ENCODE assay signal across 8 mouse cellular contexts in genomic region chr10:23786040-23786439, GRCm38 (mm10). TPM values are rescaled to one million over a fixed set of nuclear protein-coding genes. Genes with fewer than 3 reads are reported as not detected.
DNase-seq lines count a peak whose midpoint lies in the region; ATAC-seq and TF ChIP-seq lines count a peak whose summit lies in the region.

No protein-coding gene starts in this region.

- H3K4me2 ChIP-seq in heart, embryonic 13.5 days, result peak overlapping the region; percentile 96
- H3K4me2 ChIP-seq in hindbrain, embryonic 11.5 days (replicated peaks; ENCODE audit: low read depth, low read length), result peak overlapping the region; percentile 86
- H3K4me2 ChIP-seq in midbrain, embryonic 12.5 days (replicated peaks), result peak overlapping the region; percentile 87

- WGBS in heart, embryonic 13.5 days, result 2% methylated on average over 4 of the region's 4 CpGs
- WGBS in hindbrain, embryonic 11.5 days, result 0% methylated on average over 4 of the region's 4 CpGs
- under 1% methylated on average over 4 of the region's 4 CpGs for WGBS in midbrain, embryonic 12.5 days

- peaks cover 46% of the 10 kb centered on the region for H3K36me3 ChIP-seq in heart, embryonic 13.5 days
- peaks cover 35% of the 10 kb centered on the region for H3K36me3 ChIP-seq in G1E (replicated peaks)
- H3K36me3 ChIP-seq in hindbrain, embryonic 11.5 days (ENCODE audit: control insufficient read depth, insufficient read depth, low read length), result 0 out of 2 replicates have a peak, but pooled peaks cover 2% of the 10 kb centered on the region
- peaks cover 33% of the 10 kb centered on the region for H3K36me3 ChIP-seq in midbrain, embryonic 12.5 days

- peak overlapping the region; percentile 99 for H3K9ac ChIP-seq in heart, embryonic 13.5 days
- H3K9ac ChIP-seq in hindbrain, embryonic 11.5 days (ENCODE audit: low read depth, low read length), result peak overlapping the region; percentile 75
- H3K9ac ChIP-seq in midbrain, embryonic 12.5 days (replicated peaks), result peak overlapping the region; percentile 95

- no peak for ATAC-seq in heart, embryonic 13.5 days (ENCODE audit: extremely low read depth, insufficient number of reproducible peaks, low FRiP score, low TSS enrichment)
- ATAC-seq in G1E (ENCODE audit: extremely low read depth, insufficient number of reproducible peaks, low FRiP score, poor library complexity, severe bottlenecking), result no peak
- ATAC-seq in hindbrain, embryonic 11.5 days (ENCODE audit: low FRiP score), result no peak
- ATAC-seq in midbrain, embryonic 12.5 days (ENCODE audit: low FRiP score, low read depth), result no peak

- H3K4me1 ChIP-seq in heart, embryonic 13.5 days, result peaks cover 48% of the 10 kb centered on the region
- H3K4me1 ChIP-seq in G1E (ENCODE audit: insufficient read depth, low read depth, low read length), result peaks cover 31% of the 10 kb centered on the region
- peaks cover 7% of the 10 kb centered on the region; the same call in 1 of the 2 replicates for H3K4me1 ChIP-seq in hindbrain, embryonic 11.5 days (replicated peaks; ENCODE audit: control insufficient read depth, insufficient read depth, low read length)
- H3K4me1 ChIP-seq in midbrain, embryonic 12.5 days, result peaks cover 30% of the 10 kb centered on the region

- no peaks in the 10 kb centered on the region for H3K9me3 ChIP-seq in heart, embryonic 13.5 days
- H3K9me3 ChIP-seq in G1E (replicated peaks), result no peaks in the 10 kb centered on the region
- no peaks in the 10 kb centered on the region for H3K9me3 ChIP-seq in hindbrain, embryonic 11.5 days (ENCODE audit: control insufficient read depth, low read length)
- no peaks in the 10 kb centered on the region for H3K9me3 ChIP-seq in midbrain, embryonic 12.5 days

- no peak for TF ChIP-seq CTCF in G1E (IDR thresholded peaks at IDR 0.05; ENCODE audit: low read depth, low read length)

- no peaks in the 10 kb centered on the region for H3K27me3 ChIP-seq in heart, embryonic 13.5 days (replicated peaks)
- H3K27me3 ChIP-seq in G1E (ENCODE audit: insufficient read depth, low read length), result no peaks in the 10 kb centered on the region
- H3K27me3 ChIP-seq in hindbrain, embryonic 11.5 days (ENCODE audit: control insufficient read depth, insufficient read depth, low read length), result no peaks in the 10 kb centered on the region
- H3K27me3 ChIP-seq in midbrain, embryonic 12.5 days, result no peaks in the 10 kb centered on the region

- DNase-seq in heart, adult 8-10 months (ENCODE audit: low spot score), result no peak
- no peak for DNase-seq in G1E (ENCODE audit: low spot score)
- no peak for DNase-seq in hindbrain, embryonic 11.5 days (ENCODE audit: low spot score)
- DNase-seq in cerebellum, adult 9-10 months, result no peak
- no peak for DNase-seq in thymus, postnatal 36 days
- DNase-seq in layer of hippocampus, adult 11-12 months (ENCODE audit: low spot score), result no peak

- peak overlapping the region; percentile 96 for H3K4me3 ChIP-seq in heart, embryonic 13.5 days
- peak overlapping the region; percentile 90 for H3K4me3 ChIP-seq in G1E (ENCODE audit: low read depth, low read length)
- peak overlapping the region; percentile 66 for H3K4me3 ChIP-seq in hindbrain, embryonic 11.5 days (ENCODE audit: low read depth, low read length)
- peak overlapping the region; percentile 91 for H3K4me3 ChIP-seq in midbrain, embryonic 12.5 days

- peak overlapping the region; percentile 78; the same call in 1 of the 2 replicates for H3K27ac ChIP-seq in heart, embryonic 13.5 days (replicated peaks)
- no peak overlapping the region for H3K27ac ChIP-seq in hindbrain, embryonic 11.5 days (ENCODE audit: low read depth, low read length)
- 0 out of 2 replicates have a peak overlapping the region, but pooled peaks have one; percentile 6 for H3K27ac ChIP-seq in midbrain, embryonic 12.5 days (replicated peaks)

RNA-seq across cellular contexts. Expression of gene Rps12, which starts 1.0 kb away (rescaled TPM):
- polyA plus RNA-seq in heart, embryonic 13.5 days (2015; fragmentation: Nextera tagmentation; extraction: Ambion mirVana), result 98.2 and 103 TPM in 2 replicates
- total RNA-seq in heart, adult 8-10 months (2022), result 100 to 1,000 TPM; 143 to 253 (median 212) TPM
- total RNA-seq in G1E (2014; fragmentation: Nextera tagmentation) (1,930 and 2,036 TPM in 2 replicates), G1E (2017) (1,882 and 2,182 TPM in 2 replicates)
- 1,152 and 1,558 TPM in 2 replicates for polyA plus RNA-seq in G1E (2012)
- polyA plus RNA-seq in hindbrain, embryonic 11.5 days (2014; fragmentation: Nextera tagmentation; extraction: Ambion mirVana), result 126 TPM in 2 replicates
- 101 and 104 TPM in 2 replicates for polyA plus RNA-seq in midbrain, embryonic 12.5 days (2016; fragmentation: Nextera tagmentation; extraction: Ambion mirVana)

RNA-seq across cellular contexts. Expression of gene Slc18b1, which starts 10.7 kb away (rescaled TPM):
- polyA plus RNA-seq in heart, embryonic 13.5 days (2015; fragmentation: Nextera tagmentation; extraction: Ambion mirVana), result 7.4 and 8.4 TPM in 2 replicates
- total RNA-seq in heart, adult 8-10 months (2022), result 10 to 100 TPM in 1 of 4 experiments, 1 to 10 TPM in 3; 6.2 to 10.7 (median 7.9) TPM
- total RNA-seq in G1E (2014; fragmentation: Nextera tagmentation), result not detected in 2 replicates
- total RNA-seq in G1E (2017), result not detected in 2 replicates
- not detected in 2 replicates for polyA plus RNA-seq in G1E (2012)
- 21.5 and 23.2 TPM in 2 replicates for polyA plus RNA-seq in hindbrain, embryonic 11.5 days (2014; fragmentation: Nextera tagmentation; extraction: Ambion mirVana)
- 16.4 and 18.3 TPM in 2 replicates for polyA plus RNA-seq in midbrain, embryonic 12.5 days (2016; fragmentation: Nextera tagmentation; extraction: Ambion mirVana)
